Mouse (Mus musculus): ENCODE data around the gene Mllt6.

DNA sequence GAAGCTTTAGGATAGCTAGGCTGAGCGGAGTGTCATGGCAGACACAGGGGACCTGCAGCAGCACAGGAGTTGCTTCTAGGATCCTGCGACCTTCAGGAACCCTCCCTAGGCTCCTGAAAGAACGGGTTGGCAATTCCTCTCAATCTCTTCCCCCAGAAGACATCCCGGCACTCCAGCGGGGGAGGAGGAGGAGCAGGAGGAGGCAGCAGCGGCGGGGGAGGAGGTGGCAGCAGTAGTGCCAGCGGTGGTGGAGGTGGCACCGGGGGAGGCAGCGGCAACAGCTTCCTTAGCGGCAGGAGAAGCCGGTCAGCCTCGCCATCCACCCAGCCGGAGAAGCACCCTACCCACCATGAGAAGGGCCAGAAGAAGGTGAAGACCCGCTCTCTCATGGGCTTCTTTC is 6.1 kb downstream of the Mllt6 start:
- no peak for TF ChIP-seq CTCF (IDR thresholded peaks at IDR 0.05; ENCODE audit: low read depth)
- no peak for TF ChIP-seq EP300 (IDR thresholded peaks at IDR 0.05; ENCODE audit: low read depth)

Measured in liver, embryonic 14.5 days (tissue).